8 mouse cellular contexts compared by ENCODE assay signal in genomic region chr11:84066927-84067645, GRCm38 (mm10). TPM values are rescaled to one million over a fixed set of nuclear protein-coding genes. Genes with fewer than 3 reads are reported as not detected.
DNase-seq lines count a peak whose midpoint lies in the region; ATAC-seq and TF ChIP-seq lines count a peak whose summit lies in the region.

No protein-coding gene starts in this region.

- no peak overlapping the region for H3K27ac ChIP-seq in limb, embryonic 14.5 days (replicated peaks; ENCODE audit: low read depth, low read length)
- no peak overlapping the region for H3K27ac ChIP-seq in neural tube, embryonic 14.5 days (ENCODE audit: low read depth, low read length)

- TF ChIP-seq POLR2A in limb, embryonic 14.5 days (IDR thresholded peaks at IDR 0.05; ENCODE audit: borderline replicate concordance, extremely low read depth, insufficient read depth, insufficient read length): no peak

- peak overlapping the region; percentile 17; the same call in 1 of the 2 replicates for H3K9ac ChIP-seq in limb, embryonic 14.5 days (ENCODE audit: low read depth, low read length, severe bottlenecking)
- no peak overlapping the region for H3K9ac ChIP-seq in neural tube, embryonic 14.5 days (replicated peaks; ENCODE audit: low read depth, low read length)

- WGBS in limb, embryonic 14.5 days: 2% methylated on average over 18 of the region's 18 CpGs
- WGBS in neural tube, embryonic 14.5 days: 5% methylated on average over 18 of the region's 18 CpGs

- H3K27me3 ChIP-seq in limb, embryonic 14.5 days (ENCODE audit: control insufficient read depth, insufficient read depth, low read length): peaks cover 18% of the 10 kb centered on the region
- peaks cover 4% of the 10 kb centered on the region; the same call in 1 of the 2 replicates for H3K27me3 ChIP-seq in neural tube, embryonic 14.5 days (ENCODE audit: control insufficient read depth, insufficient read depth, low read length)

- peak overlapping the region; percentile 86 for H3K4me2 ChIP-seq in limb, embryonic 14.5 days (replicated peaks; ENCODE audit: low read depth, low read length, severe bottlenecking)
- H3K4me2 ChIP-seq in neural tube, embryonic 14.5 days (ENCODE audit: low read depth, low read length): peak overlapping the region; percentile 95

- ATAC-seq in CD4-positive, CD25-positive, alpha-beta regulatory T cell, adult 4 months: peak; percentile 49
- ATAC-seq in limb, embryonic 14.5 days (ENCODE audit: low FRiP score, low read depth): no peak
- no peak for ATAC-seq in neural tube, embryonic 14.5 days (ENCODE audit: low read depth)
- ATAC-seq in erythroblast, adult 5-6 weeks (replicated peaks; ENCODE audit: low FRiP score, poor library complexity, severe bottlenecking): no peak

- peaks cover 20% of the 10 kb centered on the region for H3K4me1 ChIP-seq in limb, embryonic 14.5 days (ENCODE audit: control insufficient read depth, insufficient read depth, low read length)
- peaks cover 3% of the 10 kb centered on the region; the same call in 1 of the 2 replicates for H3K4me1 ChIP-seq in neural tube, embryonic 14.5 days (ENCODE audit: control insufficient read depth, insufficient read depth, low read length)

- H3K9me3 ChIP-seq in limb, embryonic 14.5 days (ENCODE audit: control insufficient read depth, low read length): no peaks in the 10 kb centered on the region
- no peaks in the 10 kb centered on the region for H3K9me3 ChIP-seq in neural tube, embryonic 14.5 days (ENCODE audit: control insufficient read depth, low read length)

- no peaks in the 10 kb centered on the region for H3K36me3 ChIP-seq in limb, embryonic 14.5 days (ENCODE audit: control insufficient read depth, insufficient read depth, low read length)
- H3K36me3 ChIP-seq in neural tube, embryonic 14.5 days (ENCODE audit: control insufficient read depth, insufficient read depth, low read length): no peaks in the 10 kb centered on the region

- peak overlapping the region; percentile 73 for H3K4me3 ChIP-seq in limb, embryonic 14.5 days (replicated peaks; ENCODE audit: low read length)
- peak overlapping the region; percentile 62 for H3K4me3 ChIP-seq in neural tube, embryonic 14.5 days (ENCODE audit: low read depth, low read length)

- DNase-seq in A20 (ENCODE audit: low read depth, low spot score): peak; percentile 76
- peak; percentile 81 for DNase-seq in cerebellum, adult 8-10 months
- peak; percentile 46 to 59 for DNase-seq in frontal cortex, postnatal 14 days (ENCODE audit: low spot score in 2 of 2)
- peak; percentile 37 for DNase-seq in kidney, adult 11 months
- no peak for DNase-seq in limb, embryonic 14.5 days (ENCODE audit: low spot score)

RNA-seq across cellular contexts. Expression of gene Dusp14, which starts 2.0 kb away (rescaled TPM):
- polyA plus RNA-seq in CD4-positive, CD25-positive, alpha-beta regulatory T cell, adult 4 months (2017; shearing (Covaris generic)): 1 to 10 TPM; 7.3 to 10.0 TPM
- 15.3 and 18.2 TPM in 2 replicates for polyA plus RNA-seq in limb, embryonic 14.5 days (2012; rRNA removed)
- 21.9 and 23.6 TPM in 2 replicates for polyA plus RNA-seq in limb, embryonic 14.5 days (2014; fragmentation: Nextera tagmentation; extraction: Ambion mirVana)
- 6.9 and 7.6 TPM in 2 replicates for polyA plus RNA-seq in neural tube, embryonic 14.5 days (2014; fragmentation: Nextera tagmentation; extraction: Ambion mirVana)
- not detected in 2 replicates for total RNA-seq in erythroblast, adult 5-6 weeks (2015; ENCODE audit: low replicate concordance)
- total RNA-seq in erythroblast, adult 5-6 weeks (2017; ENCODE audit: low replicate concordance): not detected in 2 replicates
